Mouse (Mus musculus): ENCODE data around the gene Svopl. TPM values are rescaled to one million over a fixed set of nuclear protein-coding genes. Genes with fewer than 3 reads are reported as not detected.

The Svopl gene
- under 1 TPM; 0.45 to 0.83 (median 0.67) TPM for total RNA-seq (2022)

GRCm38 (mm10) chr6:38046838-38047237 lies at the start of gene Svopl:
Gene Svopl, minus strand, starts transcription at chr6:38046996.
- no peak for DNase-seq (ENCODE audit: low spot score in 2 of 2)

GRCm38 (mm10) chr6:38094701-38095100 lies 47.9 kb upstream of the Svopl start:
- no peak for DNase-seq (ENCODE audit: low spot score in 2 of 2)

GRCm38 (mm10) chr6:38092539-38092938 lies 45.7 kb upstream of the Svopl start:
- no peak for DNase-seq (ENCODE audit: low spot score in 2 of 2)

GRCm38 (mm10) chr6:38087242-38088026 lies 40.6 kb upstream of the Svopl start:
- DNase-seq (ENCODE audit: low spot score in 2 of 2), result no peak

GRCm38 (mm10) chr6:38083204-38083603 lies 36.4 kb upstream of the Svopl start:
- no peak for DNase-seq (ENCODE audit: low spot score in 2 of 2)

- DNase-seq (ENCODE audit: low spot score in 2 of 2), result no peak
Observed at GRCm38 (mm10) chr6:38081727-38082341, 35.0 kb upstream of the Svopl start.

- DNase-seq (ENCODE audit: low spot score in 2 of 2), result no peak
Observed at GRCm38 (mm10) chr6:38080364-38080763, 33.6 kb upstream of the Svopl start.

GRCm38 (mm10) chr6:38073592-38073991 lies 26.8 kb upstream of the Svopl start:
- DNase-seq (ENCODE audit: low spot score in 2 of 2), result no peak

GRCm38 (mm10) chr6:38072137-38072796 lies 25.5 kb upstream of the Svopl start:
- DNase-seq (ENCODE audit: low spot score in 2 of 2), result no peak

- DNase-seq (ENCODE audit: low spot score in 2 of 2), result no peak
Observed at GRCm38 (mm10) chr6:38071256-38071655, 24.5 kb upstream of the Svopl start.

- peak; percentile 51 to 67 for DNase-seq (ENCODE audit: low spot score in 2 of 2)
Observed at GRCm38 (mm10) chr6:38066215-38066614, 19.4 kb upstream of the Svopl start.

- peak; percentile 35 to 40 for DNase-seq (ENCODE audit: low spot score in 2 of 2)
Observed at GRCm38 (mm10) chr6:38065501-38066122, 18.8 kb upstream of the Svopl start.

GRCm38 (mm10) chr6:38065122-38065500 lies 18.3 kb upstream of the Svopl start:
- peak; percentile 34 to 57 for DNase-seq (ENCODE audit: low spot score in 2 of 2)

GRCm38 (mm10) chr6:38064621-38065020 lies 17.8 kb upstream of the Svopl start:
- DNase-seq (ENCODE audit: low spot score in 2 of 2), result no peak

- no peak for DNase-seq (ENCODE audit: low spot score in 2 of 2)
Observed at GRCm38 (mm10) chr6:38058805-38059204, 12.0 kb upstream of the Svopl start.

GRCm38 (mm10) chr6:38055471-38056330 lies 8.9 kb upstream of the Svopl start:
- DNase-seq (ENCODE audit: low spot score in 2 of 2), result no peak

- DNase-seq (ENCODE audit: low spot score in 2 of 2), result no peak
Observed at GRCm38 (mm10) chr6:38049601-38050000, 2.8 kb upstream of the Svopl start.

- DNase-seq (ENCODE audit: low spot score in 2 of 2), result no peak
Observed at GRCm38 (mm10) chr6:38048800-38049561, 2.2 kb upstream of the Svopl start.

- no peak for DNase-seq (ENCODE audit: low spot score in 2 of 2)
Observed at GRCm38 (mm10) chr6:38048003-38048402, 1.2 kb upstream of the Svopl start.
